Mouse (Mus musculus): ENCODE data around the gene Oas1g.

- no peak for TF ChIP-seq CTCF (IDR thresholded peaks at IDR 0.05; ENCODE audit: borderline replicate concordance, insufficient read depth, low read length)
- no peak for TF ChIP-seq POLR2A (IDR thresholded peaks at IDR 0.05; ENCODE audit: low read depth, low read length)
Observed at GRCm38 (mm10) chr5:120933966-120934365, 46.6 kb upstream of the Oas1g start.

All from embryonic fibroblast, embryonic 13.5 days (primary cell).